Mouse (Mus musculus): ENCODE data around the gene Kcnh7.

DNA sequence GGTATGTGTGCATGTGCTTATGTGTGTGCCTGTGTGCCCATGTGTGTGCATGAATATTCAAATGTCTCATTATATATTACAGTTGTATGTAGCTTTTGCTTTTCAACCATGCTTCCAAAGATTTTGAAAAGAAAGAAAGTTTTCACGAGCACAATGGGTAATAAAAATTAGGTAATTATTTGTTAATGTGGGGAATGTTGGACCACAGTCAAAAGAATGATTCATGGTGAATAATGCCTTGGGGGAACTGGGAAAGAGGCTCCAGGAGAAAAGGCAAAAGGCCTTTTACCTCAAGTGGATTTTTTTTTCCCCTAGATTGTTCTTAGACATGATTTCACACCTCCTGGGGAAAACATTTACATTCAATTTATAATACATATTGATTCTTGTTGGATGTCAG lies 458.1 kb downstream of the Kcnh7 start:
- TF ChIP-seq CTCF (IDR thresholded peaks at IDR 0.05; ENCODE audit: low read depth): no peak
- TF ChIP-seq EP300 (optimal IDR thresholded peaks at IDR 0.05): no peak

Data from stomach, postnatal 0 days (tissue).